Mouse (Mus musculus): Measurements from ENCODE around the gene Hltf. TPM values are rescaled to one million over a fixed set of nuclear protein-coding genes. Genes with fewer than 3 reads are reported as not detected.

Gene Hltf
- polyA plus RNA-seq, 1 experiment: 3.9 TPM

DNA sequence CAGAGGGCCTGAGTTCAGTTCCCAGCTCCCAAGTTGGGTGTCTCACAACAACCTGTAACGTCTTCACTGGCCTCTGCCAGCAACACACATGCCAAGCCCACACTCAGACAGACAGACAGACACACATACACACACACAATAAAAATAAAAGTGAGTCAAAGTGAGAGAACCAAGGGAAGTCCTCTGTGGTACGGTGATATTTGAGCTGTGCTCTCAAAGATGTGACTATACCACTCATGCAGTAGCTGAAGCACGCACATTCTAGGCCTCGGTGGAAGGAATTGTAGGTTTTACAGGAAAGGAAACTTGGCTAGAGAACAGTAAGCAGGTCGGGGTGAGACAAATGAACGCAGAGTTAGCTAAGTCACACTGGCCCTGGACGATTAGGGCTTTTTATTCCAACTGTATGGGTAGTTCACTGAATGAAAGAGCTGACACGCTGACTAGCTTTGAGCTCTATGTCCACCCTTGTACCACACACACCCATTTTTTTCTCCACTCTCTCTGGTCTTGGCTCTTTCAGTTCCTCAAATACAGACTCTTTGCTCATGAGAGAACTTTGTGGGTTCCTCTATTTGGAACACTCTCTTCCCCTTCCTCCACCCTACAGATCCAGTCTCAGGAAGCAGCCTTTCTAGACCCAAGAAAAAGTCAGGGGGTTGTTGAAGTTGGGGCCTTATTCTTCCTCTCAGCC lies 30.5 kb upstream of the Hltf start:
- TF ChIP-seq POLR2A (IDR thresholded peaks at IDR 0.05; ENCODE audit: low read depth, low read length) (no peak), CTCF (IDR thresholded peaks at IDR 0.05; ENCODE audit: extremely low read depth, insufficient read depth, insufficient read length, insufficient replicate concordance) (no peak)
- peaks cover 22% of the 10 kb centered on the region for H3K36me3 ChIP-seq (ENCODE audit: control insufficient read depth, insufficient read depth, low read length)
- peak overlapping the region; percentile 79 for H3K27ac ChIP-seq (ENCODE audit: insufficient read depth, low read length)
- no peak overlapping the region for H3K4me3 ChIP-seq (ENCODE audit: extremely low read depth, insufficient read depth, insufficient read length)
- no peaks in the 10 kb centered on the region for H3K27me3 ChIP-seq (ENCODE audit: control insufficient read depth, insufficient read depth, low read length)
- 23% methylated on average over 8 of the region's 8 CpGs for WGBS
- peaks cover 14% of the 10 kb centered on the region; the same call in 1 of the 2 replicates for H3K4me1 ChIP-seq (ENCODE audit: control insufficient read depth, insufficient read depth, insufficient read length)
- DNase-seq (ENCODE audit: low read depth in 1 of 2, low spot score in 2 of 2): peak; percentile 11 to 61

DNA sequence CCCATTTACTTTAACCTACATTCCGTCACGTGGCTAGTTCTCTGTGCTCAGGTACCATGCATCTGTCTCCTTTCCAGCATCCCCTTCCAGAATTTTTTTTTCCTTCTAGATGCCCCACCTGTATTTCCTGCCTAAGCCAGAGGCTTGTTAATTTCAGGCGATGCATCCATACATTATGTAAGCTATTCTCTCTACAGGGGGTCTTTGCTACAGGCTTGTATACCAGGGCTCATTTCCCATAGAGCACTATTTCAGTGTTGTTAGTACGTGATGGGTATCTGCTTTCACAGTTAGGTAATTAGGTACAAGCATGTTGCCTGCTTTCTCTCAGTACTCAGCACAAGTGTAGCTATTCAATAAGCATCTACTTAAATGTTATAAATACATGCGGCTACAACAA lies 29.8 kb upstream of the Hltf start:
- Histone ChIP-seq H3K27me3 (ENCODE audit: control insufficient read depth, insufficient read depth, low read length) (no peaks in the 10 kb centered on the region), H3K4me1 (ENCODE audit: control insufficient read depth, insufficient read depth, insufficient read length) (peaks cover 14% of the 10 kb centered on the region; the same call in 1 of the 2 replicates), H3K27ac (ENCODE audit: insufficient read depth, low read length) (peak overlapping the region; percentile 37; the same call in 1 of the 2 replicates), H3K4me3 (ENCODE audit: extremely low read depth, insufficient read depth, insufficient read length) (no peak overlapping the region), H3K36me3 (ENCODE audit: control insufficient read depth, insufficient read depth, low read length) (peaks cover 19% of the 10 kb centered on the region)
- 79% methylated on average over 5 of the region's 5 CpGs for WGBS
- no peak for DNase-seq (ENCODE audit: low read depth in 1 of 2, low spot score in 2 of 2)
- TF ChIP-seq POLR2A (IDR thresholded peaks at IDR 0.05; ENCODE audit: low read depth, low read length) (no peak), CTCF (IDR thresholded peaks at IDR 0.05; ENCODE audit: extremely low read depth, insufficient read depth, insufficient read length, insufficient replicate concordance) (no peak)

GRCm38 (mm10) chr3:20028640-20029039 lies 29.0 kb upstream of the Hltf start:
- Histone ChIP-seq H3K4me1 (ENCODE audit: control insufficient read depth, insufficient read depth, insufficient read length) (peaks cover 16% of the 10 kb centered on the region; the same call in 1 of the 2 replicates), H3K36me3 (ENCODE audit: control insufficient read depth, insufficient read depth, low read length) (peaks cover 18% of the 10 kb centered on the region), H3K27ac (ENCODE audit: insufficient read depth, low read length) (peak overlapping the region; percentile 7; the same call in 1 of the 2 replicates)

GRCm38 (mm10) chr3:20030807-20031206 lies 26.8 kb upstream of the Hltf start:
- DNase-seq (ENCODE audit: low read depth in 1 of 2, low spot score in 2 of 2): no peak

More at GRCm38 (mm10) chr3:20028640-20029039, 29.0 kb upstream of the Hltf start:
- no peaks in the 10 kb centered on the region for H3K27me3 ChIP-seq (ENCODE audit: control insufficient read depth, insufficient read depth, low read length)
- TF ChIP-seq CTCF (IDR thresholded peaks at IDR 0.05; ENCODE audit: extremely low read depth, insufficient read depth, insufficient read length, insufficient replicate concordance) (no peak), POLR2A (IDR thresholded peaks at IDR 0.05; ENCODE audit: low read depth, low read length) (no peak)
- 78% methylated on average over 3 of the region's 3 CpGs for WGBS
- no peak overlapping the region for H3K4me3 ChIP-seq (ENCODE audit: extremely low read depth, insufficient read depth, insufficient read length)
- DNase-seq (ENCODE audit: low read depth in 1 of 2, low spot score in 2 of 2): peak in 1 of 2 experiments; percentile 11

GRCm38 (mm10) chr3:20033761-20034718 lies 23.6 kb upstream of the Hltf start:
- DNase-seq (ENCODE audit: low read depth in 1 of 2, low spot score in 2 of 2): no peak
- TF ChIP-seq CTCF (IDR thresholded peaks at IDR 0.05; ENCODE audit: extremely low read depth, insufficient read depth, insufficient read length, insufficient replicate concordance) (no peak), POLR2A (IDR thresholded peaks at IDR 0.05; ENCODE audit: low read depth, low read length) (no peak)
- H3K27ac ChIP-seq (ENCODE audit: insufficient read depth, low read length): peak overlapping the region; percentile 93
- peaks cover 3% of the 10 kb centered on the region; the same call in 1 of the 2 replicates for H3K4me1 ChIP-seq (ENCODE audit: control insufficient read depth, insufficient read depth, insufficient read length)
- H3K36me3 ChIP-seq (ENCODE audit: control insufficient read depth, insufficient read depth, low read length): peaks cover 5% of the 10 kb centered on the region
- WGBS: 10% methylated on average over 10 of the region's 10 CpGs
- H3K4me3 ChIP-seq (ENCODE audit: extremely low read depth, insufficient read depth, insufficient read length): peak overlapping the region; percentile 94
- no peaks in the 10 kb centered on the region for H3K27me3 ChIP-seq (ENCODE audit: control insufficient read depth, insufficient read depth, low read length)

More at GRCm38 (mm10) chr3:20030807-20031206, 26.8 kb upstream of the Hltf start:
- H3K27me3 ChIP-seq (ENCODE audit: control insufficient read depth, insufficient read depth, low read length): no peaks in the 10 kb centered on the region
- H3K36me3 ChIP-seq (ENCODE audit: control insufficient read depth, insufficient read depth, low read length): peaks cover 7% of the 10 kb centered on the region
- WGBS: 87% methylated on average over 6 of the region's 6 CpGs
- H3K27ac ChIP-seq (ENCODE audit: insufficient read depth, low read length): no peak overlapping the region
- peaks cover 17% of the 10 kb centered on the region; the same call in 1 of the 2 replicates for H3K4me1 ChIP-seq (ENCODE audit: control insufficient read depth, insufficient read depth, insufficient read length)
- H3K4me3 ChIP-seq (ENCODE audit: extremely low read depth, insufficient read depth, insufficient read length): no peak overlapping the region
- no peak for TF ChIP-seq POLR2A (IDR thresholded peaks at IDR 0.05; ENCODE audit: low read depth, low read length)

- under 1% methylated on average over 47 of the region's 47 CpGs for WGBS
- Histone ChIP-seq H3K36me3 (ENCODE audit: control insufficient read depth, insufficient read depth, low read length) (peaks cover 4% of the 10 kb centered on the region), H3K27ac (ENCODE audit: insufficient read depth, low read length) (peak within 1 kb of the TSS; percentile 93), H3K27me3 (ENCODE audit: control insufficient read depth, insufficient read depth, low read length) (no peaks in the 10 kb centered on the region), H3K4me1 (ENCODE audit: control insufficient read depth, insufficient read depth, insufficient read length) (peaks cover 3% of the 10 kb centered on the region; the same call in 1 of the 2 replicates), H3K4me3 (ENCODE audit: extremely low read depth, insufficient read depth, insufficient read length) (peak within 1 kb of the TSS; percentile 94)
- TF ChIP-seq POLR2A (IDR thresholded peaks at IDR 0.05; ENCODE audit: low read depth, low read length) (peak; percentile 90), CTCF (IDR thresholded peaks at IDR 0.05; ENCODE audit: extremely low read depth, insufficient read depth, insufficient read length, insufficient replicate concordance) (no peak)
- peak; percentile 80 to 89 for DNase-seq (ENCODE audit: low read depth in 1 of 2, low spot score in 2 of 2)
Observed at GRCm38 (mm10) chr3:20034719-20035404, 22.7 kb upstream of the Hltf start, which contains the start of gene Hps3. Gene Hps3 (minus strand): TSS chr3:20035315.
